ENCODE assay signal across 8 mouse cellular contexts in the genomic region with DNA sequence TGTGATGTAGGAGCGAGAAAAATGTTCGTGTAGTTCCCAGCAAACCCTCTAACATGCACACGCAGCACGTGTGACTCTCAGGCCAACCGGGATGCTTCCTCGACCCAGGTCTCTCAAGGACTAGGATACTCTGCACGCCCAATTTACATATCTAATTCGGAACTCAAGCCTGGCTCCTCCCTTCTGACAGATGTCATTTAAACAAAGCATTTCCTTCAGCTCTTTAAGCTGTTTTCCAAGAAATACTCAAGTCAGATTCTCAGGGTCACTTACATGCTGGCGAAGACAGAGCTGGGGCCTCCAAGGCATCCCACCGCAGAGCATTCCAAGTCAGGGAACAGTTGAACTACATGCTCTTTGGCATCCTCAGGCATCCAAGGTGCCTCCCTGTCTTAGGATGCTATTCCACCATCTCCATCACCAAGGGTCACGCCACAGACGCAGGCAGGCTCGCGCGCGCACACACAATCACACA. TPM values are rescaled to one million over a fixed set of nuclear protein-coding genes. Genes with fewer than 3 reads are reported as not detected.
DNase-seq lines count a peak whose midpoint lies in the region; ATAC-seq and TF ChIP-seq lines count a peak whose summit lies in the region.

No protein-coding gene starts in this region.

- H3K9me3 ChIP-seq in ES-Bruce4 (replicated peaks; ENCODE audit: control insufficient read depth, insufficient read depth, low read length, poor library complexity, severe bottlenecking), result no peaks in the 10 kb centered on the region
- no peaks in the 10 kb centered on the region for H3K9me3 ChIP-seq in hindbrain, postnatal 0 days (ENCODE audit: low read length)

- H3K36me3 ChIP-seq in ES-Bruce4 (ENCODE audit: control insufficient read depth, insufficient read depth, low read length, poor library complexity, severe bottlenecking), result peaks cover 29% of the 10 kb centered on the region
- H3K36me3 ChIP-seq in hindbrain, postnatal 0 days (ENCODE audit: insufficient read depth, low read length), result peaks cover 20% of the 10 kb centered on the region

- H3K4me2 ChIP-seq in hindbrain, postnatal 0 days (ENCODE audit: low read depth, low read length), result peak overlapping the region; percentile 91

- 2% methylated on average over 16 of the region's 16 CpGs for WGBS in hindbrain, postnatal 0 days

- H3K4me1 ChIP-seq in ES-Bruce4 (ENCODE audit: control insufficient read depth, insufficient read depth, low read length), result no peaks in the 10 kb centered on the region
- H3K4me1 ChIP-seq in hindbrain, postnatal 0 days (ENCODE audit: insufficient read depth, low read length), result peaks cover 5% of the 10 kb centered on the region; the same call in 1 of the 2 replicates

- ATAC-seq in hindbrain, postnatal 0 days, result no peak

- H3K27ac ChIP-seq in ES-Bruce4 (ENCODE audit: insufficient read depth, low read length), result no peak overlapping the region
- H3K27ac ChIP-seq in hindbrain, postnatal 0 days, result peak overlapping the region; percentile 88

- peak overlapping the region; percentile 90 for H3K4me3 ChIP-seq in ES-Bruce4 (ENCODE audit: low read depth, low read length)
- H3K4me3 ChIP-seq in hindbrain, postnatal 0 days (ENCODE audit: low read length), result peak overlapping the region; percentile 88

- no peak for TF ChIP-seq POLR2A in ES-Bruce4 (IDR thresholded peaks at IDR 0.05; ENCODE audit: insufficient read depth, low read length)

- H3K27me3 ChIP-seq in ES-Bruce4 (ENCODE audit: control insufficient read depth, insufficient read depth, low read length, poor library complexity, severe bottlenecking), result no peaks in the 10 kb centered on the region
- H3K27me3 ChIP-seq in hindbrain, postnatal 0 days (ENCODE audit: insufficient read depth, low read length), result no peaks in the 10 kb centered on the region

- no peak for TF ChIP-seq EP300 in ES-Bruce4 (IDR thresholded peaks at IDR 0.05; ENCODE audit: insufficient read depth, low read depth, low read length)

- DNase-seq in heart, adult 11 months, result peak; percentile 94
- no peak for DNase-seq in heart, postnatal 4 days
- DNase-seq in embryo, embryonic 11.5 days (ENCODE audit: low read depth, low spot score), result peak; percentile 7
- peak; percentile 42 for DNase-seq in hindbrain, postnatal 0 days (ENCODE audit: low spot score)
- peak; percentile 41 for DNase-seq in mesoderm, embryonic 11.5 days (ENCODE audit: low read depth, low spot score)
- no peak for DNase-seq in right cerebral cortex, postnatal 25 days
- DNase-seq in left cerebral cortex, adult 9 months (ENCODE audit: low spot score in 2 of 2), result no peak

- TF ChIP-seq CTCF in ES-Bruce4 (IDR thresholded peaks at IDR 0.05; ENCODE audit: low read depth, low read length), result no peak
- no peak for TF ChIP-seq CTCF in hindbrain, postnatal 0 days (IDR thresholded peaks at IDR 0.05; ENCODE audit: low read depth)

- peak overlapping the region; percentile 76 for H3K9ac ChIP-seq in ES-Bruce4 (ENCODE audit: low read depth, poor library complexity, severe bottlenecking)
- H3K9ac ChIP-seq in hindbrain, postnatal 0 days (replicated peaks; ENCODE audit: low read length), result peak overlapping the region; percentile 73

RNA-seq across cellular contexts. Expression of gene Usp36, which starts 1.0 kb away (rescaled TPM):
- 10 to 100 TPM; 15.5 to 18.7 TPM for total RNA-seq in heart, postnatal 4 days (2021)
- 26.1 and 26.8 TPM in 2 replicates for polyA plus RNA-seq in ES-Bruce4 (2011; ENCODE audit: insufficient read depth, insufficient read length, low read depth, missing spikeins)
- 19.7 and 20.6 TPM in 2 replicates for total RNA-seq in hindbrain, postnatal 0 days (2014; rRNA removed)
- 12.6 and 12.8 TPM in 2 replicates for polyA plus RNA-seq in hindbrain, postnatal 0 days (2015; fragmentation: Nextera tagmentation; extraction: Ambion mirVana)

RNA-seq across cellular contexts. Expression of gene Cyth1, which starts 40.7 kb away (rescaled TPM):
- total RNA-seq in heart, postnatal 4 days (2021), result 10 to 100 TPM; 38.3 to 39.1 TPM
- 1.8 and 6.1 TPM in 2 replicates for polyA plus RNA-seq in ES-Bruce4 (2011; ENCODE audit: insufficient read depth, insufficient read length, low read depth, missing spikeins)
- total RNA-seq in hindbrain, postnatal 0 days (2014; rRNA removed), result 42.9 and 48.3 TPM in 2 replicates
- 15.7 and 19.5 TPM in 2 replicates for polyA plus RNA-seq in hindbrain, postnatal 0 days (2015; fragmentation: Nextera tagmentation; extraction: Ambion mirVana)

RNA-seq across cellular contexts. Expression of gene Cep295nl, which starts 53.2 kb away (rescaled TPM):
- 1 to 10 TPM; 1.9 to 2.5 TPM for total RNA-seq in heart, postnatal 4 days (2021)
- polyA plus RNA-seq in ES-Bruce4 (2011; ENCODE audit: insufficient read depth, insufficient read length, low read depth, missing spikeins), result 0.41 and 0.64 TPM in 2 replicates
- total RNA-seq in hindbrain, postnatal 0 days (2014; rRNA removed), result 0.31 and 1.2 TPM in 2 replicates
- 0.20 and 0.47 TPM in 2 replicates for polyA plus RNA-seq in hindbrain, postnatal 0 days (2015; fragmentation: Nextera tagmentation; extraction: Ambion mirVana)

Comparison
In these comparisons a context has a peak if more than half of its experiments do, and no peak if none do; other contexts are left out.
1. DNase-seq: peak in heart, adult 11 months (single experiment), embryo, embryonic 11.5 days (single experiment), hindbrain, postnatal 0 days (single experiment) and mesoderm, embryonic 11.5 days (single experiment); none in heart, postnatal 4 days (single experiment), right cerebral cortex, postnatal 25 days (single experiment) and left cerebral cortex, adult 9 months (0 of 2).